Mouse (Mus musculus) adipocyte (in vitro differentiated cells): Measurements from ENCODE around the gene Klf6.
A peak's percentile ranks its signal among the peaks of the same experiment; 100 is the strongest.

Experiments used
- DNase-seq: peaks from one replicate; pipeline ENCODE4 v3.0.0-alpha.2; 2016; ENCODE audit warnings: low spot score

Klf6 gene

DNA sequence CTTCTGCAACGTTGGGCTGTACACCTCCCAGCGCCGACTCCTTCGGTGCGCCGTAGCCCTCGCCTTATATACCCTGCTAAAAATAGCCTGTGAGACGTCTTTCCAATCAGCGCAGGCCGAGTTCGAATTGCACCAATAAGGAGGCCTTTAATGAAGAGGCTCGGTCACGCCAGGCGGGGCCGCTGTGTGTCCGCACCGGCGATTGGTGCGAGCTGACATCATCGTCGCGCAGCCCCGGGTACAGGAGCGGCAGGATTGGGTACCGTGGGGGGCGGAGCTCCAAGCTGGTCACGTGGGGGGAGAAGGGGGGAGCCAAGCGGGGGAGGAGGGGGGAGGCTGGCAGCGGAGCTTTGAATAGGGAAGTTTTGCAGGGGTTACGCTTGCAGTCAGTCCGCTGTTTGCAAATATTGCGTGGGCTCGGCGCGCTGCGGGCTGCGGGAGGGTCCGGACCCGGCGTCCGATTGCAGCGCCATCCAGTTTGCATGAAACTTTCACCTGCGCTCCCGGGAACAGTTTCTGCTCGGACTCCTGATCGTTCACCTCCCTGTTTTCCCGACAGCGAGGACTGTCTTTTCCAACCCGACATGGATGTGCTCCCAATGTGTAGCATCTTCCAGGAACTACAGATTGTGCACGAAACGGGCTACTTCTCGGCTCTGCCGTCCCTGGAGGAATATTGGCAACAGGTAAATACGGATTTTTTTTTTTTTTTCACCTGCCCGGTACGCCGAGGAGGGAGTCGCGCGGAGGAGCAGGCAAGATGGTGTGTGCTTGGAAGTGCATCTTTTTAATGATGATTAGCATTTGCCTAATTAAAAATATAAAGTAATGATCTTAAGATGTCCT is at the start of gene Klf6:
Gene Klf6, plus strand, starts transcription at position 326 of the 846 bp plus-strand sequence.
- peak; percentile 98 for DNase-seq

DNA sequence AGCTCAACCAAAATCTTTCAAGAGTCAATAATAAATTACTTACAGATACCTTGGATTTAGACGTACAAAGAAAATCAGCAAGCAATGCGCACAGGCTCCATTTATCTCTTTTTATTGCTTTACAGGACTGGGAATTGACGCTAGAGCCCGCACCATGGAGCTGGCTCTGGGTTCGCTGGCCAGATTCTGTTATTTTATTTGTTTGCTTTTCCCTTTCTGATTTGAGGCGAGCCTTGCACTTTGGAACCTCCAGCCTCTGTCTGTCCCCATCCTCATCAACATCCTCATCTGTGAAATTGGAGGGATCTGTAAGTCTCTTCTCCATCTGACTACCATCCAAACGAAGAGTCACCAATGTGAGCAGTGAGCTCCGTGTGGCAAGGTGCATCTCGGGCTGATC is 47.8 kb upstream of the Klf6 start:
- DNase-seq = no peak

DNA sequence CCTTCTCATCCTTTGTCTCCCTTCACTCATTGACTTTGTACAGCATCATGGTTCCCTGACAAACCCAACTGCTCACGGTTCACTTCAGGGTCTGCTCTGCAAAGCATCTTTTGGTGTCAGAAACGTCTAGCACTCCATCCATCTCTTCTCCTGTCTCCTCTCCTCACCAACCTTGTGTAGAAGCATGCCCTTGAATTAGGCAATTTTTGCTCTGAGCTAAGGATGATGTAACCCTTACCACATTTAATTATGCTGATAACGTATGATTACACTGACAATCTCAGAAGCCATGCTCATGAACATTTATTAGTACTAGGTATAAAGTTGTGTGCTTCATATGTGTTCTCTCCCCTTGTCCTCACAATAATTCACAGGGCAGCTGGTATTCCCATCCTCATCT is 44.0 kb upstream of the Klf6 start:
- DNase-seq = no peak

DNA sequence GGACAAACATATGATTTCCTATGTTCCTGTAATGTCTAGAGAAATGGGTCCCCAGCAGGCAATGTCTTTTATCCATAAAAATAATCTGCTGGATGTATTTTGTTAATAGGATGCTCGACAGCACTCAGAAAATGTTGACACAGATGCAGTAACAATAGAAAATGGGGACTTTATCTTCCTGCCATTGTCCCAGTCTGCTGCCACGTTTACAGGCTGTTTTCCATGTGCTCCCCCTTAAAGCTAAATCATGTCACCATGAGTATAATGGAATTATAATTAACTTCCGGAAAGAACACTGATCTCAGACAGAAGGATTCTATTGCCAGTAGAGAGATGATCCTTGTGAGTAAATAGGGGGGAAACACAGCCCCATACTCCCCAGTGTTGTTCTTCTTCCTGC is 42.1 kb upstream of the Klf6 start:
- DNase-seq = no peak

DNA sequence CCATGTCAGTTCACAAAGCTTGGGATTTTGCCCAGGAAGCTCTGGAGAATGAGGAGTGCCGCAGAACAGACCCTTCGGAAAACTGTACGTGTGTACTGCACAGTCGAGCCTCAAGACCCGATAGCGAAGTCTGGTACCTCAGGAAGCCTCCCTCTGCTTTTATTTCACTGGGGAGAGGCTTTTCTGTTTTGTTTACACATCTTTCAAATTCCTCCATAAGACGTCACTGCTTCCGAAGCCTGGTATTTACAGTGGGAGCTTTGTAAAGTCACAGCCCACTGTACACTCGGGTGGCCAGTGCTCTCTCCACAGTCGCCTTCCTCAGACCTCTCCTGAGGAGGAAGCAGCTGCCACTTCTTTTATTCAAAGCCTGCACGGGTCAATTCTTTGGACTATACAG is 38.7 kb upstream of the Klf6 start:
- no peak for DNase-seq

DNA sequence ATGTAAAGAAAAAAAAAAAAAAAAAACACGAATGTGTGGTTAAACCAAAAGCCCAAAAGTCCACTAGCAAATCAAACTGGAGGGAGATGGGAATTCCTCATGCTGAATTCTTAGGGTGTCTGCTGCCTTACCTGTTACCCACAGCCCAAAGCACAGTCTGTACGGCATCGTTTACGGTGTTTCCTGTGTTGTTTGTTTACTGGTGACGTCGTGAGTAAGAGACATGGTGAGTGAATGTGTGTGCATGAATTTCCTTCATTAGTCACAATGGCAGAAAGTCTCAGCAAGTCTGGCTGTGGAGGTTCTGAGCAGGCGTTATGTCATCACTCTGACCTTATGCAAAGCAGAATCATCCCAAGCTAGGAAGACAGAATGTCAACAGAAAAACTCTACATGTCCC is 38.1 kb upstream of the Klf6 start:
- DNase-seq = no peak

DNA sequence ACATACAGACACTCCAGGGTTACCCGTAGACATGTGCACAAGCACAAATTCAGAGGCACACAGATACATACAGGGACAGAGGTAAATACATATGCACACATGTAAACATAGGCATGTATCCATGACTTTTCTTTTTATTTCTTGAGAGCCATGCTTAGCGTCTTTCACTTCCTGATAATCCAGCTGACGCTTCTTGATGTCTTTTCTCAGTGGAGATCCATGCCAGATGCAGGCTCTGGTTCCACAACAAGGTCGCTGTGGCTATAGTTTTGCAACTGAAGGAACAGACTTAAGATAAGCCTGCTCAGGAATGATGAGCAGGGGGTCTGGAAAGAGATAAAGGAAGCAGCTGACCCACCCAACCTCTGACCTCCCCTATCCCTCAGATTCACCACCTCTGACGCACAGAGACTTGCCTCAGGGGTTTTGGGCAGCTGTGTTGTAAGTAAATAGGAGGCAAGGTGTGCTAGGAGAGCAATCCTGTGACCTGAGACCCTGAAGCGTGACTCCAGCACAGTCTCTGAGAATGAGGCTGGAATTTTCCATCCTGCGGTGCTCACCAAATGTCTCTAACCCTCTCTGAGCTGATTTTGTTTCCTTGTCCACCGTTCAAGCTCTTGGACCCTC is 37.0 kb upstream of the Klf6 start:
- DNase-seq = no peak

DNA sequence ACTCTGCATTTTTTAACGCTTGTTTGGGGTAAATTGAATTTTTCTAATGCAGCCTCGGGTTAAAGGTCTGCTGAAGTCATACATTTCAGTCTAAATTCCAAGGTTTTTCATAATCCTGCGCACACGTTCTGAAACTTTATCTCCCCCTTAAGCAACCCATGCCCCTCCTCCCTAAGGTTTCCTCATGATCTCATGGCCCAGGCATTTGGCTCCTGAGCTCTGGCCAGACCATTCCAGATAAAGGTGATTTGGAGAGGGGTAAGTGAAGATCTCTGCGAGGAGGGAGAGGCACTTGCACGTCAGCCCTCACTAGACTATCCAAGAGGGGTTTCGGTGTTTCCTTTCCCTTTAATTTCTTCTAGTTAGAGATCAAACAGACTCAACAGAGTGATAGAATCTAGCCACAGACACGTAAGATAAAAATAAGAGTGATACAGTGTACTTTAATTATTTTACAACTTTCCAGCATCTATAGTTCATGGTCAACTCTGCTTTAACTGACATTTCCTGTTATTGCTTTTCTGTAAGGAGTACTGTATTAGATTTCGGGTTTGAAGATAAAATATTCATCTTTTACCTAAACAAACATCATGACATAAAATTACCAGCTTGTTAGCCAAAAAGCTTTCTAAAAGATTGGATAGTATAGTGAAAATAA is 35.0 kb upstream of the Klf6 start:
- no peak for DNase-seq

DNA sequence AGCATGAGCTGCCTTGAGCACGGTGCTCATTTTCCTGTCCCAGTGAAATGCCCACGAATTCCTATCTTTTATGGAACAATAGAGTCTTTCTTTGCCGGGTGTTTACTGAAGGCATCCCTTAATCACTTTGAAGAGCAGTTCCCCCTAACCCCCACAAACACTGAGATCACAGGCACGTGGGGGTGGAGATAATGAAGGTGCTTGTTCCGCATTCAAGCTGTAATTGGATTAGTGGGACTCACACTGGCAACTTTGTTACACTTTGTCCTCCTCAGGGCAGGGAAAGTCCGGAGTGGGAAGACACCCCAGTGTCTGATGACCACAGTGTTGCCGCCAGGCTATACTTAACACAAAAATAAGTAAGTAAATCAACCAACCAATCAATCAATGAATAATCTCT is 29.3 kb upstream of the Klf6 start:
- DNase-seq = no peak

DNA sequence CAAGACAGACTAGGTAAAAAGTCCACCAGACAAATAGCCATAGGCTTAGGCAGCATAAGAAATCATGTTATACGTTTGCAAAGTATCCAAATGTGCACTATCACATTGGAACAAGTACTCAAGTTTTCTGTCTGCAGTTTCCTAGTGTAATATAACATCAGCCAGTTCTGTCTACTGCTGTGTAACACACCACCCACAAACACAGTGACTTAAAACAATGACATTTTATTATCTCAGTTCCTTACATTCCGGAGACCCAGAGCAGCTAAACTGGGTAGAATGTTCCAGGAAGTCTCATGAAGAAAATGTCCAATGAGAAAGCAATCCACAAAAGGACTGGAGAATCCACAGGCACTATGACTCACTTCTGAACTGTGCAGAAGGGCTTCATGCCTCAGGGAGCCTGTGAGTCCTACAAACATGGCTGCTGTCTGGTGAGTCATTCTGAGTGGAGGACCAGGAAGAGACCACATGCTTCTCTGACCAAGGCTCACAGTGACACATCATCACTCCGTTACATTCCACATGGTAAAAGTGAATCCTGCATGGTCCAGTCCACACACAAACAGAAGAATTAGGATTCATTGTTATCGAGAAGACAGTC is 24.0 kb upstream of the Klf6 start:
- peak; percentile 77 for DNase-seq

DNA sequence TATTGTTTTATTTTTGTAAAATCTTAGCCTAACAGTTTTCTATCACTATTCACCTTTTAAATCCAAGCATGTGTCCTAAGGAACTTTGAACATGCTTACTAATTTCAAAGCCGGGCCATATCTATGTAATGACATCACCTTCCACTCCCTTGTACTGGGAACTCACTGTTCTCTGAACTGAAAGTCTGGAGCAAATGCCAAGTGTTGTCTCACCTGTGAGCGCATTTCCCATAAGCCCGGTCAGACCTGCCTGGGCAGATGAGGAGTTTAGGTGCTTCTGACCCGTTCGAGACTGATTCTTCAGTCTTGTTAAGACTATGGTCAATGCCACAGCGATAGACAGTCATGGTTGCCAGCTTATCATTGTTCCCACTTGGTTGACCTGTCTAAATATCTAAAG is 19.9 kb upstream of the Klf6 start:
- DNase-seq = no peak

DNA sequence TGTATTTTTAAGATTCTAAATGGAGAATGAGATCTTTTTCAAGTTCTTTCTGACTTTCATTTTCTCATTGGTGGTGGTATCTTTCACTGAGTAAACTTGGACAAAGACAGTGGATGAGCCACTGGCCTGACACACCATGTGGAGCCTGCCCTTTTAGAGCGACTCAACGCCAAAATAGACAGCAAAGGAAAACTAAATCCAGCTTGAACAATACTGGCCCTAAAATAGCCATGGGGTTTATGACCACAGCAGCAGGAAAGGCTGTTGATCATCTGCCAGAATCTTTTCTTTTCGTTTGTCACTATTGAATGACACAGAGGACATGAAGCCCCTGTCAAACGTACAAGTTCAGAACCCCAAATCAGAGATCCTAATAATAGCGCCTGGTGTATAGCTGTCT is 18.4 kb upstream of the Klf6 start:
- no peak for DNase-seq

DNA sequence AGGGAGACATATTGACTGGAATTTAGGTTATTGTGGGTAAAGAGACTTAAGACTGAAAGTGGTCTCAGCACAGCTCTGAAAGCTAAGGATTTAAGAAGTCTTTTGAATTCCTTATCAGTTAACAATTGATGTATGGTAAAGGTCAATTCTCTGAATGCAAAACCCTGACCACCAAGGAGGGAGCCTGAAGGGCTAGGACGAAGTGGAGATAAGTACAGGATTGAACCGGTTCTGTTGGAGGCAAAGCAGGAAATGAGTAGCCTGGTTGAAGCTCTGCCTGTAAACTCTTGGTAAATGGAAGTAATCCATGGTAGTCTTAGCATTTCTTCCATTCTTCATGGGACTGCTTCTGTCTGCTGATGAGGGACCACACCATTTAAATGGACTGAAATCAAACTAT is 17.5 kb upstream of the Klf6 start:
- no peak for DNase-seq

DNA sequence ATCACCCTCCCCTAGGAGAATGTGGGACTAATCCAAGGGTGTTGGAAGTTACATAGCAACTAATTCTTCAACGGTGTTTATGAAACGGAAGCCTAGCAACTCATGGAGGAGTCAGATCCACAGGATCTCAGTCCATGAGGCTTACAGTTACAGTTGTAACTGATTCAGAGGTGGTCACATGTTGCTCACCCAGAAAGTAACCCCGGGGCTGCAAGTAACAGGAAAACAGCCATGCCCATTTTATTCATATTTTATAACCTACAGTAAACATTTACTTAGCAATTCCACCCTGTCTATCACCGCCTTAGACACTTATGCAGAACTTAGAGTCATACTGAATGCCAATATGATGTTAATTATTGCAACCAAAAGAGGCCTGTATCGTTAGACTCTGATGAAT is 16.9 kb upstream of the Klf6 start:
- DNase-seq = no peak

DNA sequence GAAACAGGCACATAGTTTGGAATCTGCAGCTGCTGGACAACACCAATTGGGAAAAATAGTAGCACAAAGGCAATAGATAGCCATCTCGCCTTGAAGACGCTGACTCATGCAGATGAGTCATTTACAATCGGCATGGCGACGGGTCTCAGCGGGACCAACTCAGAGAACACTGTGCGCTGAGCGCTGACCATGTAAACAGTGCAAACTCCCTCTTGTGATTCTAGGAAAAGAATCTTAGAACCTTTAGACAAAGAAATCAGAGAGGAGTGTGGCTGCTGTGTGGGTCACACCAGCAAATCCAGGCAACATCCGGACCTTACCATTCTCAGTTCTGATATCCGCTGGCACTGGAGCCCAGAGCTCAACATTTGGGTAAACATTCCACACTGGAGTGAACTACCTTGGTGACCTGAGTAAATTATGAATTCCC is 16.1 kb upstream of the Klf6 start:
- peak; percentile 84 for DNase-seq

DNA sequence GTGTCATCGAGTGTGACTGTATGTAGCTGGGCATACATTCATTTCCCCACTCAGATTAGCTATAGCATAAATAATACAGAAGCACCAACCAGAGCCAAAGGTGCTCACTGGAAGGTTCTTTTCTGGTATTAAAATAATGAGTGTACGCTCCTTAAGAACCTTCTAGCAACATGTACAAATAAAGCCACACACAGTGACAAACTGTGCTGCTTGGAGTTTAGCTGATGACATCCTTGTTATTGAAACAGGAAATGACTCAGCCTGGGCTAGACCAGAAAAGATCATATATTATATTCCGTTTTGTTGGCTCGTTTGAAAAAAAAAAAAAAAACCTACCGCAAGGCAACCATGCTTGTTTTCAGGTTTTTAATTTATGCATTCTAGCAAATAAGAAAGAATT is 15.7 kb upstream of the Klf6 start:
- DNase-seq = peak; percentile 52

DNA sequence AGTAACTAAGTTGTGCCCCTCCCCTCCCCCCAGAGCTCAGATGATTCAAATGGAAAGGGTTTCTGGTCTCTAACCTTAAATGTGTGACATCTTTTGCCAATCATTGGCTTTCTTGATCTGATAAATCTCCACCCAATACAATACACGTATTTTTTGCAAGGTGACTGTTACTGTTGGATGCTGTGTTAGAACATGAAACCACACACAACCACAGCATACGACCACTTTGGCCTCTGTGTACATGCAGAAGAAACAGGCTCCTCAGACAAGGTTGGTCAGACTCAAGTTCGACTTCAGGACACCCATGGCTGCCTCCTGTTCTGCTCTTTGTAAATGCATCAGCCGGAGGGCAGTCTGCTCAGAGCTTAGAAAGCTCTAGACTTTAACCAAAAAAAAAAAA is 14.4 kb upstream of the Klf6 start:
- no peak for DNase-seq

DNA sequence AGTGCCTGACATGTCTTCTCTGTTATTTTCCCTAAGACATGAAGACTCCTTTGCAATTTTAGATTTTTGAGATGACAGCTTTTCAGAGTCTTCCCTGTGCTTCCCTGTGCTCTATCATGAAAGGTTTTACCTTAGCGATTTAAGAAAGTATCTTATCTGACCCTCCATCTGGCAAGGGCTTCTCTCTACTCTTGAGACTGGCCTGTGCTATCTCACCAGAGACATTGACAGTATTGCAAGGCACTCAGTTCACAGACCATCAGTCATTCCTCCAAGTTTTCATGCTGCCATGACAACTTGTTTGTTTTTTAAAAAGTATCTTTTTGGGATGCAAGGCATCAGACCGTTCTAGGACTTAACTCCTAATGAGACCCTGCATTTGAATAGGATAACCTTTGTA is 13.5 kb upstream of the Klf6 start:
- no peak for DNase-seq

DNA sequence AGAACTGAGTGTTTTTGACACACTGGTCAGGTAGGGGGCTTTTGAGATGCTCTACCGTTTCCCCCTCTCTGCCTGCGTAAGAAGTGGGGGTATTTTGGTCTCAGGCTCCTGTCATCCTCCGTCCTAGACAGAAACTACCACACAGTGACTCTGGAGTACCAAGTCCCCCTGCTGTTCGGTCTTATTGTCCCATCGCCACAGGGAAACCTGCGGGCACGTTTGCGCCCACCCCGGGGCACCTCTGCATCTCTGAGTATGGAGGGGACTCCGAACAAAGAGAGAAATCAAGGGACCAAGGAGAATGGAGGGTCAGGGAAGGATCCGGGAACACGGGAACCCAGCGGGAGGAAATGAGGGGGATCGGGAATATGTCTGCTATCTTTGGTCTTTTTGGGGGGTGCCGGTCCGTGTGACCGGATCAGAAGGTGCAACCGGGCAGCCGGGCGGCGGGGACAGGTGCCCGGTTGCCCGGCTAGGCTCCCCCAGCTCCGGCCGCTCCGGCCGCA is 578 bp upstream of the Klf6 start:
- DNase-seq = no peak

DNA sequence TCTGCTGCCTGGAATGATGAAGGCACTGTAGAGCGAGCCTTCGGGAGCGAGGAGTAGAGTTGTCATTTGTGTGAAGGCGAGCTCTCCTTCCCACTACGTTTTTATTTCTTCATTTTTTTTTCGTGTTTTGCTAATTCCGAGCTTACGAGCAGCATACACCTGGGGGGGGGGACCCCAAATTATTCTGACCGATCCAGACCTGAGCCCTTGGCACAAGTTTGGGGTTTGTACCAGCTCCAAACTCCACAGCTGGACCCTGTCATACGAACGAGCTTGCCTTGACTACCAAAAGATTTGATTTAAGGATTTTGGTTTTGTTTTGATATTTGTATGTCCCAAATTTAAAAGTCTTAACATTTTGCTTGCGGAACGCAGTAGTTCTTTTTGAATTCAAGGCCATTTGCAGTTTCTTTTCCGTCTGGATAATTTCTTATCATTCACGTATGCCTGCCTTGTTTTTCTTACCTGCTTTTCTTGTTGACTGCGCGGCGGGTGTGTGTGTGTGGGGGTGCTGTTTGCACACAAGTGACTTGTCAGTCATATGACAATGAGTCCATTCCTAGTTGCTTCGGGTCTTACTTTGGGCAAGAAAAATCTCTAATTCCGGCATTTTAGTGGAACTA is 832 bp downstream of the Klf6 start:
- peak; percentile 73 for DNase-seq

DNA sequence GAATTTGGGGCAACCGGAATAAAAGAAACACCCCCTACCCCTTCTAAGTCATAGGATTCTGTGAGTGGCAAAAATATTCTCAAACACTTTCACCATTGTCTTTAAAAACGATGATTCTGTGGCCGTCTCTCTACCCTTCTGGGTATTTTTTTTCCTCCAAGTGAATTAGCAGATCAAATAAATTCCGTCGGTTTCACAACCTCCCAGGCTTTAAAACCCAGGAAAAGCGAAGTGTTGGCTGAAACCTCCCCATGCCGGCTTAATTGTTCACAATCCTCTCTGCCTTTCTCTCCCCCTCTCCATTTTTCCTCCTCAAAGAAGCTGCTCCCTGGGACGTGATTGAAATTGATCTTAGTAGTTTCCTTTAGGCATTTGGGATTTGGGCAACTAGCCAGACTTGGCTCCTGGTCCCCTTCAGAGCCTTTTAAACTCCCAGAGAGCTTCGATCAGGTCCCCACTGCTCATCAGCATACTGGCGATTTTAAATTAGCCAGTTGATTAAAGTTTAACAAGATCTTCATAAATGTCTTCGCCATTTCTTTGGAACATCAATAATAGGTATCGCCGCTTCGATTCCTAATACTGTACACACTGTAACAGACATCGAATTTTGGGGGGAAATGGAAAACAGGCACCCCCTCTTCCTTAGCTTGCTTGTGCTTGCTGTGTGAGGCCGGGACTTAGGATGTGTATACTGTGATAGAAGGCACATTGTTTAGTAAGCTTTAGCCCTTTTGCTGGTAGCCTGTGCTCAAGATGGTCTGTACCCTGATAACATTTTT is 1.5 kb downstream of the Klf6 start:
- peak; percentile 77 for DNase-seq
